18 mouse cellular contexts compared by ENCODE assay signal in genomic region chr9:74912619-74913376, GRCm38 (mm10). TPM values are rescaled to one million over a fixed set of nuclear protein-coding genes. Genes with fewer than 3 reads are reported as not detected.
DNase-seq lines count a peak whose midpoint lies in the region; ATAC-seq lines count a peak whose summit lies in the region.
"Had no signal": no experiment of that assay in that cellular context is flagged by ENCODE, and none has a peak within 500 bp of the region (broad histone marks: within the 10 kb centered on the region; RNA-seq: fewer than 3 reads in every experiment).

No protein-coding gene starts in this region.

- WGBS in forebrain, embryonic 11.5 days, result 76% methylated on average over 19 of the region's 19 CpGs
- WGBS in limb, embryonic 11.5 days, result 42% methylated on average over 19 of the region's 19 CpGs

- peaks cover 4% of the 10 kb centered on the region; the same call in 1 of the 2 replicates for H3K9me3 ChIP-seq in forebrain, embryonic 11.5 days (ENCODE audit: control insufficient read depth, low read length)
- H3K9me3 ChIP-seq in limb, embryonic 11.5 days (ENCODE audit: control insufficient read depth, low read length), result no peaks in the 10 kb centered on the region
- H3K9me3 ChIP-seq: liver, embryonic 12.5 days had no signal

- intact Hi-C loops in left cerebral cortex, postnatal 25 days (cut with DNase I), result no loop called here

- H3K4me1 ChIP-seq in forebrain, embryonic 11.5 days (replicated peaks; ENCODE audit: control insufficient read depth, insufficient read depth, low read length), result no peaks in the 10 kb centered on the region
- H3K4me1 ChIP-seq in limb, embryonic 11.5 days (ENCODE audit: control insufficient read depth, insufficient read depth, low read length), result 0 out of 2 replicates have a peak, but pooled peaks cover 4% of the 10 kb centered on the region
- H3K4me1 ChIP-seq: liver, embryonic 12.5 days had no signal

- no peak overlapping the region for H3K9ac ChIP-seq in forebrain, embryonic 11.5 days (ENCODE audit: low read length)
- no peak overlapping the region for H3K9ac ChIP-seq in limb, embryonic 11.5 days (ENCODE audit: low read length)
- H3K9ac ChIP-seq: liver, embryonic 12.5 days had no signal

- H3K4me2 ChIP-seq in forebrain, embryonic 11.5 days (ENCODE audit: low read depth, low read length, severe bottlenecking), result no peak overlapping the region
- H3K4me2 ChIP-seq in limb, embryonic 11.5 days (ENCODE audit: low read depth, severe bottlenecking), result no peak overlapping the region
- H3K4me2 ChIP-seq: liver, embryonic 12.5 days had no signal

- ATAC-seq in forebrain, embryonic 11.5 days (replicated peaks; ENCODE audit: low FRiP score), result peak; percentile 53; the same call in 1 of the 2 replicates
- ATAC-seq in limb, embryonic 11.5 days (ENCODE audit: insufficient number of reproducible peaks, low FRiP score, low TSS enrichment, low read depth), result peak; percentile 78; the same call in 1 of the 2 replicates
- ATAC-seq: liver, embryonic 12.5 days had no signal

- no peak overlapping the region for H3K27ac ChIP-seq in forebrain, embryonic 11.5 days (ENCODE audit: low read depth, low read length)
- no peak overlapping the region; the same call in 1 of the 2 replicates for H3K27ac ChIP-seq in limb, embryonic 11.5 days (replicated peaks; ENCODE audit: low read depth, low read length)
- H3K27ac ChIP-seq: liver, embryonic 12.5 days had no signal

- peak; percentile 34 for DNase-seq in thymus, postnatal 0 days (ENCODE audit: low spot score)
- no peak for DNase-seq in thymus, postnatal 10 days (ENCODE audit: low spot score in 2 of 2)
- no peak for DNase-seq in forebrain, embryonic 11.5 days (ENCODE audit: low spot score)
- peak; percentile 49 for DNase-seq in limb, embryonic 11.5 days (ENCODE audit: low spot score)
- DNase-seq in layer of hippocampus, adult 9-11 months, result no peak
- DNase-seq in testis, postnatal 10 days (ENCODE audit: low spot score), result no peak
- DNase-seq in left cerebral cortex, postnatal 25 days (ENCODE audit: low spot score in 2 of 2), result no peak
- DNase-seq: adrenal gland, postnatal 36 days; cerebellum, adult 11-12 months; heart, adult 18-20 months; heart, postnatal 10 days; layer of hippocampus, postnatal 36 days; right cerebral cortex, adult 18-20 months; thymus, postnatal 25 days had no signal

- no peaks in the 10 kb centered on the region for H3K27me3 ChIP-seq in forebrain, embryonic 11.5 days (ENCODE audit: control insufficient read depth, insufficient read depth, low read length)
- no peaks in the 10 kb centered on the region for H3K27me3 ChIP-seq in limb, embryonic 11.5 days (ENCODE audit: control insufficient read depth, insufficient read depth, low read length)
- H3K27me3 ChIP-seq: liver, embryonic 12.5 days had no signal

- H3K36me3 ChIP-seq in forebrain, embryonic 11.5 days (ENCODE audit: control insufficient read depth, insufficient read depth, low read length), result no peaks in the 10 kb centered on the region
- no peaks in the 10 kb centered on the region for H3K36me3 ChIP-seq in limb, embryonic 11.5 days (ENCODE audit: control insufficient read depth, insufficient read depth, low read length)
- H3K36me3 ChIP-seq: G1E; liver, embryonic 12.5 days had no signal

- no peak overlapping the region for H3K4me3 ChIP-seq in forebrain, embryonic 11.5 days (ENCODE audit: low read depth, low read length)
- H3K4me3 ChIP-seq in limb, embryonic 11.5 days (ENCODE audit: low read depth, low read length), result no peak overlapping the region
- H3K4me3 ChIP-seq: liver, embryonic 12.5 days had no signal

RNA-seq across cellular contexts. Expression of gene Fam214a, which starts 39.9 kb away (rescaled TPM):
- polyA plus RNA-seq in thymus, postnatal 0 days (2015; fragmentation: Nextera tagmentation; extraction: Ambion mirVana), result 15.3 and 17.4 TPM in 2 replicates
- 18.3 and 20.4 TPM in 2 replicates for polyA plus RNA-seq in forebrain, embryonic 11.5 days (2014; fragmentation: Nextera tagmentation; extraction: Ambion mirVana)
- 6.9 and 7.6 TPM in 2 replicates for polyA plus RNA-seq in limb, embryonic 11.5 days (2014; fragmentation: Nextera tagmentation; extraction: Ambion mirVana)
- 10 to 100 TPM; 34.3 to 39.3 TPM for total RNA-seq in left cerebral cortex, postnatal 25 days (2021)

RNA-seq across cellular contexts. Expression of gene Onecut1, which starts 51.1 kb away (rescaled TPM):
- polyA plus RNA-seq in thymus, postnatal 0 days (2015; fragmentation: Nextera tagmentation; extraction: Ambion mirVana), result not detected in 2 replicates
- 2.5 and 2.6 TPM in 2 replicates for polyA plus RNA-seq in forebrain, embryonic 11.5 days (2014; fragmentation: Nextera tagmentation; extraction: Ambion mirVana)
- 0.09 TPM in 1 of 2 replicates, not detected in the other for polyA plus RNA-seq in limb, embryonic 11.5 days (2014; fragmentation: Nextera tagmentation; extraction: Ambion mirVana)
- total RNA-seq in left cerebral cortex, postnatal 25 days (2021), result under 1 TPM; 0.14 to 0.27 TPM
- total RNA-seq: heart, adult 18-20 months; heart, postnatal 10 days; megakaryocyte, adult 5-6 weeks; monocyte, adult 5-6 weeks had no signal
- polyA plus RNA-seq: G1E had no signal

Comparison
In these comparisons a context has a peak if more than half of its experiments do, and no peak if none do; other contexts are left out.
1. DNase-seq: peak in thymus, postnatal 0 days (single experiment) and limb, embryonic 11.5 days (single experiment); none in thymus, postnatal 10 days (0 of 2), forebrain, embryonic 11.5 days (single experiment), layer of hippocampus, adult 9-11 months (single experiment), testis, postnatal 10 days (single experiment) and left cerebral cortex, postnatal 25 days (0 of 2).